23 mouse cellular contexts compared by ENCODE assay signal in genomic region chr3:58680943-58681637, GRCm38 (mm10). TPM values are rescaled to one million over a fixed set of nuclear protein-coding genes. Genes with fewer than 3 reads are reported as not detected.
DNase-seq lines count a peak whose midpoint lies in the region; ATAC-seq and TF ChIP-seq lines count a peak whose summit lies in the region.
"Had no signal": no experiment of that assay in that cellular context is flagged by ENCODE, and none has a peak within 500 bp of the region (broad histone marks: within the 10 kb centered on the region; RNA-seq: fewer than 3 reads in every experiment).

No protein-coding gene starts in this region.

- H3K27me3 ChIP-seq in kidney, adult 2 months (replicated peaks; ENCODE audit: control insufficient read depth, insufficient read depth, low read length), result no peaks in the 10 kb centered on the region
- H3K27me3 ChIP-seq in intestine, embryonic 15.5 days (replicated peaks), result no peaks in the 10 kb centered on the region
- H3K27me3 ChIP-seq in liver, embryonic 12.5 days (replicated peaks), result no peaks in the 10 kb centered on the region
- H3K27me3 ChIP-seq in stomach, embryonic 15.5 days (replicated peaks), result no peaks in the 10 kb centered on the region
- H3K27me3 ChIP-seq in heart, embryonic 12.5 days (replicated peaks), result no peaks in the 10 kb centered on the region
- H3K27me3 ChIP-seq: forebrain, embryonic 13.5 days; limb, embryonic 15.5 days; megakaryocyte, embryonic 14.5 days; neural tube, embryonic 13.5 days had no signal

- H3K27ac ChIP-seq in kidney, adult 2 months (ENCODE audit: insufficient read depth, low read depth, low read length), result peak overlapping the region; percentile 98
- 0 out of 2 replicates have a peak overlapping the region, but pooled peaks have one; percentile 15 for H3K27ac ChIP-seq in intestine, embryonic 15.5 days
- H3K27ac ChIP-seq in liver, embryonic 12.5 days, result no peak overlapping the region; the same call in 1 of the 2 replicates
- H3K27ac ChIP-seq in stomach, embryonic 15.5 days, result no peak overlapping the region; the same call in 1 of the 2 replicates
- no peak overlapping the region for H3K27ac ChIP-seq in heart, embryonic 12.5 days (ENCODE audit: poor library complexity, severe bottlenecking)
- H3K27ac ChIP-seq: forebrain, embryonic 13.5 days; hindbrain, embryonic 10.5 days; hindbrain, postnatal 0 days; limb, embryonic 15.5 days; neural tube, embryonic 13.5 days had no signal

- WGBS in kidney, adult 2 months, result 45% methylated on average over 7 of the region's 7 CpGs
- 48% methylated on average over 7 of the region's 7 CpGs for WGBS in intestine, embryonic 15.5 days
- 68% methylated on average over 7 of the region's 7 CpGs for WGBS in liver, embryonic 12.5 days (ENCODE audit: insufficient replicate concordance)
- 57% methylated on average over 7 of the region's 7 CpGs for WGBS in stomach, embryonic 15.5 days
- WGBS in heart, embryonic 12.5 days, result 83% methylated on average over 7 of the region's 7 CpGs

- no peak for TF ChIP-seq CTCF in kidney, adult 2 months (conservative IDR thresholded peaks at IDR 0.05; ENCODE audit: insufficient read depth, insufficient read length, low read depth, low read length)

- H3K4me1 ChIP-seq in kidney, adult 2 months (ENCODE audit: control insufficient read depth, insufficient read depth, low read length), result peaks cover 62% of the 10 kb centered on the region
- peaks cover 37% of the 10 kb centered on the region for H3K4me1 ChIP-seq in intestine, embryonic 15.5 days (replicated peaks)
- H3K4me1 ChIP-seq in liver, embryonic 12.5 days, result no peaks in the 10 kb centered on the region; the same call in 1 of the 2 replicates
- peaks cover 14% of the 10 kb centered on the region for H3K4me1 ChIP-seq in stomach, embryonic 15.5 days
- H3K4me1 ChIP-seq in heart, embryonic 12.5 days (replicated peaks), result peaks cover 49% of the 10 kb centered on the region

- no peak for TF ChIP-seq POLR2A in kidney, adult 2 months (IDR thresholded peaks at IDR 0.05; ENCODE audit: low read depth, low read length)

- no peak overlapping the region for H3K4me3 ChIP-seq in kidney, adult 2 months (ENCODE audit: insufficient read depth, low read depth, low read length)
- no peak overlapping the region for H3K4me3 ChIP-seq in intestine, embryonic 15.5 days (replicated peaks)
- H3K4me3 ChIP-seq in liver, embryonic 12.5 days, result no peak overlapping the region
- H3K4me3 ChIP-seq in stomach, embryonic 15.5 days (replicated peaks), result no peak overlapping the region
- no peak overlapping the region for H3K4me3 ChIP-seq in heart, embryonic 12.5 days
- H3K4me3 ChIP-seq: erythroblast, embryonic 14.5 days; forebrain, embryonic 13.5 days; hindbrain, embryonic 10.5 days; limb, embryonic 15.5 days; megakaryocyte, embryonic 14.5 days; neural tube, embryonic 13.5 days had no signal

- 0 out of 2 replicates have a peak overlapping the region, but pooled peaks have one; percentile 14 for H3K4me2 ChIP-seq in intestine, embryonic 15.5 days (replicated peaks)
- H3K4me2 ChIP-seq in liver, embryonic 12.5 days, result no peak overlapping the region
- H3K4me2 ChIP-seq in stomach, embryonic 15.5 days, result no peak overlapping the region
- H3K4me2 ChIP-seq in heart, embryonic 12.5 days, result no peak overlapping the region
- H3K4me2 ChIP-seq: forebrain, embryonic 13.5 days; limb, embryonic 15.5 days; neural tube, embryonic 13.5 days had no signal

- ATAC-seq in intestine, embryonic 15.5 days, result peak; percentile 79
- peak; percentile 52 for ATAC-seq in liver, embryonic 12.5 days
- ATAC-seq in stomach, embryonic 15.5 days (ENCODE audit: insufficient read depth, low FRiP score, low read depth), result peak; percentile 62; the same call in 1 of the 2 replicates
- ATAC-seq in heart, embryonic 12.5 days (ENCODE audit: insufficient number of reproducible peaks, low FRiP score), result no peak
- ATAC-seq: forebrain, embryonic 13.5 days; hindbrain, postnatal 0 days had no signal

- H3K9ac ChIP-seq in intestine, embryonic 15.5 days, result no peak overlapping the region
- H3K9ac ChIP-seq in liver, embryonic 12.5 days, result no peak overlapping the region
- no peak overlapping the region for H3K9ac ChIP-seq in stomach, embryonic 15.5 days
- no peak overlapping the region for H3K9ac ChIP-seq in heart, embryonic 12.5 days
- H3K9ac ChIP-seq: forebrain, embryonic 13.5 days; limb, embryonic 15.5 days; neural tube, embryonic 13.5 days had no signal

- DNase-seq in kidney, adult 2 months, result peak; percentile 62
- no peak for DNase-seq in kidney, postnatal 25 days
- no peak for DNase-seq in lung, postnatal 25 days (ENCODE audit: low spot score)
- DNase-seq: B cell, adult 2 months; cerebellum, adult 8-10 months; gastrocnemius, postnatal 10 days; layer of hippocampus, postnatal 36 days; lung, postnatal 10 days; midbrain, embryonic 14.5 days; right cerebral cortex, adult 18-20 months had no signal

- H3K9me3 ChIP-seq in intestine, embryonic 15.5 days, result no peaks in the 10 kb centered on the region
- H3K9me3 ChIP-seq in liver, embryonic 12.5 days (replicated peaks), result no peaks in the 10 kb centered on the region
- no peaks in the 10 kb centered on the region for H3K9me3 ChIP-seq in stomach, embryonic 15.5 days
- no peaks in the 10 kb centered on the region for H3K9me3 ChIP-seq in heart, embryonic 12.5 days (replicated peaks)
- H3K9me3 ChIP-seq: forebrain, embryonic 13.5 days; hindbrain, embryonic 10.5 days; limb, embryonic 15.5 days; megakaryocyte, embryonic 14.5 days; neural tube, embryonic 13.5 days had no signal

- H3K36me3 ChIP-seq in kidney, adult 2 months (ENCODE audit: control insufficient read depth, insufficient read depth, low read length), result no peaks in the 10 kb centered on the region; the same call in 1 of the 2 replicates
- no peaks in the 10 kb centered on the region for H3K36me3 ChIP-seq in intestine, embryonic 15.5 days
- 0 out of 2 replicates have a peak, but pooled peaks cover 1% of the 10 kb centered on the region for H3K36me3 ChIP-seq in liver, embryonic 12.5 days
- H3K36me3 ChIP-seq in stomach, embryonic 15.5 days, result no peaks in the 10 kb centered on the region
- peaks cover 2% of the 10 kb centered on the region for H3K36me3 ChIP-seq in heart, embryonic 12.5 days
- H3K36me3 ChIP-seq: hindbrain, embryonic 10.5 days had no signal

RNA-seq across cellular contexts. Expression of gene Siah2, which starts 11.1 kb away (rescaled TPM):
- 19.9 and 22.0 TPM in 2 replicates for polyA plus RNA-seq in kidney, adult 2 months (2012; rRNA removed)
- 4.7 and 5.7 TPM in 2 replicates for polyA plus RNA-seq in intestine, embryonic 15.5 days (2015; fragmentation: Nextera tagmentation; extraction: Ambion mirVana)
- 5.6 TPM in 2 replicates for polyA plus RNA-seq in liver, embryonic 12.5 days (2016; fragmentation: Nextera tagmentation; extraction: Ambion mirVana)
- polyA plus RNA-seq in stomach, embryonic 15.5 days (2015; fragmentation: Nextera tagmentation; extraction: Ambion mirVana), result 5.4 and 6.0 TPM in 2 replicates
- polyA plus RNA-seq in heart, embryonic 12.5 days (2016; fragmentation: Nextera tagmentation; extraction: Ambion mirVana), result 6.7 and 8.2 TPM in 2 replicates

RNA-seq across cellular contexts. Expression of gene Erich6, which starts 44.1 kb away (rescaled TPM):
- 0.03 and 0.10 TPM in 2 replicates for polyA plus RNA-seq in kidney, adult 2 months (2012; rRNA removed)
- polyA plus RNA-seq in intestine, embryonic 15.5 days (2015; fragmentation: Nextera tagmentation; extraction: Ambion mirVana), result not detected in 2 replicates
- not detected in 2 replicates for polyA plus RNA-seq in liver, embryonic 12.5 days (2016; fragmentation: Nextera tagmentation; extraction: Ambion mirVana)
- polyA plus RNA-seq in stomach, embryonic 15.5 days (2015; fragmentation: Nextera tagmentation; extraction: Ambion mirVana), result not detected in 2 replicates
- polyA plus RNA-seq in heart, embryonic 12.5 days (2016; fragmentation: Nextera tagmentation; extraction: Ambion mirVana), result 0.19 TPM in 1 of 2 replicates, not detected in the other
- polyA plus RNA-seq: embryonic facial prominence, embryonic 11.5 days; erythroblast, embryonic 14.5 days; hindbrain, embryonic 10.5 days; large intestine, adult 2 months had no signal

Comparison
In these comparisons a context has a peak if more than half of its experiments do, and no peak if none do; other contexts are left out.
1. H3K27ac ChIP-seq: peak in kidney, adult 2 months (single experiment) and intestine, embryonic 15.5 days (single experiment); none in liver, embryonic 12.5 days (single experiment), stomach, embryonic 15.5 days (single experiment) and heart, embryonic 12.5 days (single experiment).